Mouse (Mus musculus): ENCODE results near the gene Sec14l5. TPM values are rescaled to one million over a fixed set of nuclear protein-coding genes. Genes with fewer than 3 reads are reported as not detected.
A peak's percentile ranks its signal among the peaks of the same experiment; 100 is the strongest.
"Not testable (repeated sequence)": the region's sequence is repeated elsewhere in the genome, so short reads cannot be mapped to it uniquely, and the experiment has no call there.

Sec14l5 gene
- total RNA-seq, 2 experiments from 2014 or later = 0.36 to 0.41 TPM

DNA sequence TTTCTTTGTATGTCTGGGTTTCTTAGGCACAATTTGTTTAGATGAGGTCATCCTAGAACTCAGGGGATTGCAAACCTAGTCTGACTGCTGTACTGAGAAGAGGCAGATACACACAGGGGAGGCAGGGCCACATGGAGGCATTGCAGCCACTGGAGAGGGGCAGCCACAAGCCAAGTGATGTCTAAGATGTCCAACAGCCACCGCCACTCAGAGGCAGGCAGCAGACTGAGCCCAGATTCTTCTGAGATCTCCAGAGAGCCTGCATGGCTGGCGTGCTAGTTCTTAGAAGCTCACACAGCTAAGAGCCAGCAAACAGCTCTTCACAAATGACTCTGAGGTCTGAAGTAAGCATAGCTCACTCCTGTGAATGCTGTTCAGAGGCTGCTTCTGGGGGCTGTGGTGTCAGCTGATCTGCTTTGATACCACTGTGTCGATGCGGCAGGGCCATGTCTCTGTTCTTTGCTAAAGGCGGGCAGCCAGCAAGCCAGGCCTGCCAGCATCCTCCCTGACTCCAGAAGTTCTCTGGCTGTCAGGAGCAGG is 58.6 kb downstream of the Sec14l5 start:
- DNase-seq = peak in 1 of 2 experiments; percentile 27
- intact Hi-C loops (cut with DNase I) = no loop called here

GRCm38 (mm10) chr16:5206051-5206450 is 59.1 kb downstream of the Sec14l5 start:
- intact Hi-C loops (cut with DNase I) = no loop called here
- no peak for DNase-seq

DNA sequence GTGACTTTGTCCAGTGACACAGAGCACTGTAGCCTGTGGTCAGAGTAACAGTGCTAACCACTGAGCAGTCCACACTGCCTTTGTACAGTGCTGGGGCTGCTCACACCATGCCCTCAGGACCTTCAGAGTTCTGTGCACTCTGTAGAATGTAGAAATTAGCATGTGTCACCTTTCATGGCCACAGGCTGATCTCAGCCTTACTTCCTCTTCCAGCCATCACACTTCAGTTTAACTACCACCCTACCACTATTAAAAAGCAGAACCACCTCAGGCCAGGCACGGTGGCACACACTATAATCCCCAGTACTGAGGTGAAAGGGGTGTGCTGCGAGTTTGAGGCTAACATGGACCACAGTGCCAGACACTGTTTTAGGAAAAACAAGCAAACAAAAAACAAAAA is 63.5 kb downstream of the Sec14l5 start:
- intact Hi-C loops (cut with DNase I) = no loop called here
- DNase-seq = no peak

DNA sequence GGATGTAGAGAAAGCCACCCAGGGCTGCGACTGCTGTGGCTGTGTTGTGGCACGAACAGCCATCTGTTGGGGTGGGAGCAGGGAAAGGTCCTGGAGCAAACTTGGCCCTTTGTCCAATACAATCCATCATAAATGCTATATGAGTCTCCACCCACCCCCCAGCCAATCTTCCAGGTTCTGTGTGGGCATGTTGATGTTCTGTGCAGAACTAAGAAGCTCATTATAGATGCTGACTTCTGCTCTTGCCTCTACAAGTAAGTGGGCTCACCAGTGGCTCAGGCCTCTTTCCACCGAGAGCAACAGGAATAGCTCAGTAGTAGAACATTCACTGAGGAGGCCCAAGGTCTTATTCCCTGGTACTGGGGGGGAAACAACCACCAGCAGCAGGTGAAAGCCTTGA is 65.2 kb downstream of the Sec14l5 start:
- intact Hi-C loops (cut with DNase I) = no loop called here
- DNase-seq = no peak

DNA sequence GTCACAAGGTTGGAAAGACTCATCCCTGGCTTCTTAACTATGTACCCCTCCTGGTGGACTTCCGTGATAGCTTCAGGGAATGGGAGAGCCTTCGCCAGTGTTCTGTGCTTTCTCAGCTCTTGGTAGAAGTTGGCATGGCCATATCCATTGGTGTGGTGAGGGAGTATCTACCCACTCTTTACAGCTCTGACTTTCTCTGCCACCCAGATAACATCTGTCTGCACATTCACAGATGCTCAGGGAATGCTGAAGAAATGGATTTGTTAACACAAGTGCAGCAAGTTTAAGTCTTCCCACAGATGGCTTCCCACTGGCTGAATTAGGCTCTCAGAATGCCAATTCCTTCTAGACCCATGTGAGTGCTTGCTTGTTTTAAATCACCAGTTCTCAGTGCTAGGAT is 67.2 kb downstream of the Sec14l5 start:
- intact Hi-C loops (cut with DNase I) = no loop called here
- no peak for DNase-seq

GRCm38 (mm10) chr16:5216686-5217085 is 69.8 kb downstream of the Sec14l5 start:
- DNase-seq = peak in 1 of 2 experiments; percentile 15
- intact Hi-C loops (cut with DNase I) = no loop called here

DNA sequence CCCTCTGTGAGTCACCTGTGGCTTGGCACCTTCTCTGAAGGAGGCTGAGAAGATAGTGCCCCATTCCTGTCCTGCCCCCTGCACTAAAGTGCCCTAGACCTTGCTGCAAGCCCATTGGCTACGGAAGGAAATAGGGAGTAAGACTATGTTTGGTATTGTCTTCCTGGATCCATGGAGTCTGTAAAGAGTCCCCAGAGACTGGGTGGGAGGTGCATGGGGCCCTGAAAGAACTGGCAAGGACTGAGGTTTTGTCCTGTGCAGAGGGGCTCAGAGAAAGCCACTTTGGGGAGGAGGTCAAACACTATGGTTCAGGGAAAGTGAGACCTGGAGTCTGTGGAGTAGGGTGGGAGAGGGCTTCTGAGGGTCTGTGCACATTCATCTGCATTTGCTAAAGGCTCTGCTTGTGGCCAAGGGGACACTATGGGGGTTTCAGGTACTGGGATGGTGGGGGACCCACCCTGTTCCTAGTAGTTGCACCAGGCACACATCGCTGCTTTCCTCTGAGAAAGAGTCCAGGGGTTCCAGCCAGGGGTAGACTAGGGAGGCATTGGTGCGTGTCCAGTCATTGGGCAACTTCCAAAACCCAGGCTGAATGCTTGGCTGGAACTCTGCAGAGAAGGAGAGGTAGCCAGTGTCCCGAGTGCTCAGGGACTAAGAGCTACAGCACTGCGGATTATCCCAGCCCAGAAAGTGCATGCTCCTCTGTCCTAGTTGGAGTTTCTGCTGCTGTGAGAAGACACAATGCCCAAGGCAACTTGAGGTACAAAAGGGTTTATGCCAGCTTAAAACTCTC is 70.6 kb downstream of the Sec14l5 start:
- intact Hi-C loops (cut with DNase I) = no loop called here
- no peak for DNase-seq

DNA sequence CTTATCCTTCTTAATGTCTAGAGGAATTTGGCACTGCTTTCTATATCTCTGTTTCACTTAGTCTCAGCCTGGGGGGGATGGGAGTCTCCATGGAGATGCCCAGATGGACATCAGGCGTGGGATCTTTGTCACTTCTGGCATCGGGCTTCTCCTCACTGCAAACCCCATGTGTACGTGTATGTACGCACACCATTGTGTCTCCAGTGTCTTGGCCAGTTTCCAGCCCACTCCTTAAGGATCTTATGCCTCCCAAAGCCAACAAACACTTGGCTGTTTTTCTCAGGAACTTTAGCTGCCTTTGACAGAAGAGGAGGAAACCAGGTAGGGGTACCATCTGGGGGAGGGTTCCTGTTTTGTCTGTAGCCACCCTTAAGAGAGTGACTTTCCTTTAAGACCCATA is 74.5 kb downstream of the Sec14l5 start:
- DNase-seq = peak in 1 of 2 experiments; percentile 37
- intact Hi-C loops (cut with DNase I) = no loop called here

DNA sequence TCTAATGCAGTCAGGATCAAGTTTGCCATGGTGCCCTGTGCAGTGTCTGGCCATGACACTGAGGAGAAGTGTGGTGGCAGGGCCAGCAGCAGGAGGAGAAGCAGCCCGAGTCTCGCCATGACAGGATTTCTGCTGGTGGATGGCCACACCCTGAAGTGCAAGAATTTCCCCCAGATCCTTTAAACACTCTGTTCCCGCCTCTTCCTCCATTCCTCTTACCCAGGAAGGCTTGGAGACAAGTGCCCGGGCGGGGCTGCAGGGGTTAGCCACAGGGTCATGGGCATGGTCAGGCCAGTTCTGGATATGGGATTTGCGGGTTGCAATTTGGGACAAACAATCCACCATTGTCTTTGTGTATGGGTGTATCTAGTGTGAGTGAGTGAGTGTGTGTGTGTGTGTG is 75.2 kb downstream of the Sec14l5 start, which contains the start of gene AU021092:
Gene AU021092, minus strand, starts transcription at position 160 of the 400 bp plus-strand sequence.
- peak in 1 of 2 experiments; percentile 19 for DNase-seq
- intact Hi-C loops (cut with DNase I) = no loop called here

DNA sequence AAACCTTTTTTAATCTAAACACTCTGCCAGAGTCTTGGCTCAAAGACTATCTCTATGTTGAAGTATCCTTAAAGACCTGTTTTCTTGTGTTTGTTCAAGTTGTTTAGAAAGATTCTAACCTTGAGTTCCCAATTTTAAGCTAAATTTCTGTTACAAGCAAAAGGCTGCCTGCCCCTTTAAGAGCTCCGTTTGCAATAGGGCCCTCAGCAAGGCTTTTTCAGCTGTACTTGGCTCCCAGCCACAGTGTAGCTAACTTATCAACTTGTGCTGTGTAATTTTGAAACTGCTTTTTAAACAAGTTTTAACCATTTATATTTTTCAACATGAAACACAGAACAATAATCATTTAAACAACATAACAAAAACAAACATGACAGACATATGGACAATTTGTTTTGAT is 79.6 kb downstream of the Sec14l5 start:
- peak in 1 of 2 experiments; percentile 33 for DNase-seq
- intact Hi-C loops (cut with DNase I) = not testable (repeated sequence)

GRCm38 (mm10) chr16:5227501-5227900 is 80.6 kb downstream of the Sec14l5 start:
- intact Hi-C loops (cut with DNase I); DNase-seq: not testable (repeated sequence)

DNA sequence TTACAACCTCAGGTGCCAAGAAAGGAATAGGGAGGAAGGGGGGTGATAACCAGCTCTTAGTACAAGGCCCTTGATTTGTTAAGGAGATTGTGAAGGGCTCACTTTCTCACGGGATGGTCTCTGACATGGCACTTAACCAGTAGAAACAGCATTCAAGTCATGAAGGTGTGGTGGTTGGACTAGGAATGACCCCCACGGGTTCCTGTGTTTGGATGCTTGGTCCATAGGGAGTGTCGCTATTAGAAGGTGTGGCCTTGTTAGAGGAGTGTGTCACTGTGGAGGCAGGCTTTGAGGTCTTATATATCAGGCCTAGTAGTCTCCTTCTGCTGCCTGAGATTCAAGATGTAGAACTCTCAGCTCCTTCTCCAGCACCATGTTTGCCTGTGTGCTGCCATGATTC is 81.2 kb downstream of the Sec14l5 start:
- intact Hi-C loops (cut with DNase I) = not testable (repeated sequence)

DNA sequence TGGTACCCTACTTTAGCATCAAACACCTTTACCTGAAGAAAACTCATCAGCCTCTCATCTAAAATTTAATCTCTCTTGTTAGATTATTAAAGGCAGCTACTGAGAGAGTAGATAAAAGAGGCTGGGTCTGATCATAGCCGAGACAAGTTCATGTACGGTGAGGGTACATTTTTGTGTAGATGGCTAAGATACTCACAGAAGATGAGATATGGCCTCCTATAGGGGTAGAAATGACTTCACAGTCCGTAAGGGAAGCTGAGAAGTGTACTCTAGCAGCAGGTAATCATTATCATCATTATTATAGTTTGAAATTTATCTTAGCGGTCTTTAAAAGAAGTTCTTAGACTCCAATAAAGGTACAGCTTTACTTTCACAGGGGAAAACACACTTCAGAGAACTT is 86.1 kb downstream of the Sec14l5 start:
- DNase-seq = no peak
- intact Hi-C loops (cut with DNase I) = no loop called here

More for the DNA sequence above, 81.2 kb downstream of the Sec14l5 start:
- DNase-seq = not testable (repeated sequence)

- intact Hi-C loops (cut with DNase I) = no loop called here
- DNase-seq = peak; percentile 95 to 96
Measured at GRCm38 (mm10) chr16:5233418-5234313, 86.8 kb downstream of the Sec14l5 start, which contains the start of gene Alg1. Gene Alg1, plus strand, starts transcription at chr16:5233621.

Small RNA genes within 50 kb of the gene (microRNA-seq; reads per million reads assigned to microRNA genes)
- 0 reads per million in 2 experiments for gene Gm23689
- 0 reads per million in 2 experiments for gene Gm26095
- gene Mir6364 = 0 reads per million in 2 experiments

Other genes starting within 250 kb of the Sec14l5 start
- gene Nudt16l1, start 208.3 kb upstream of the Sec14l5 start, total RNA-seq (2021) = 10 to 100 TPM; 31.4 to 32.3 TPM
- 10 to 100 TPM; 15.3 to 16.3 TPM for gene Anks3, start 182.9 kb upstream of the Sec14l5 start, total RNA-seq (2021)
- gene Sept12, start 149.3 kb upstream of the Sec14l5 start, total RNA-seq (2021) = not detected
- not detected for gene Smim22, start 139.8 kb upstream of the Sec14l5 start, total RNA-seq (2021)
- gene Rogdi, start 133.6 kb upstream of the Sec14l5 start, total RNA-seq (2021) = 10 to 100 TPM; 22.8 to 24.8 TPM
- 10 to 100 TPM; 50.9 to 51.0 TPM for gene Glyr1, start 97.2 kb upstream of the Sec14l5 start, total RNA-seq (2021)
- 10 to 100 TPM; 32.9 to 34.6 TPM for gene Ubn1, start 97.1 kb upstream of the Sec14l5 start, total RNA-seq (2021)
- gene Ppl, start 14.7 kb upstream of the Sec14l5 start, total RNA-seq (2021) = 1 to 10 TPM; 3.3 to 3.9 TPM
- 10 to 100 TPM in 1 of 2 experiments, 1 to 10 TPM in 1; 8.8 to 10.4 TPM for gene Nagpa, start 56.9 kb downstream of the Sec14l5 start, total RNA-seq (2021)
- gene AU021092, start 75.2 kb downstream of the Sec14l5 start, total RNA-seq (2021) = 10 to 100 TPM; 29.1 to 31.6 TPM
- gene Alg1, start 86.5 kb downstream of the Sec14l5 start, total RNA-seq (2021) = 10 to 100 TPM; 14.8 to 15.3 TPM
- gene Eef2kmt, start 108.9 kb downstream of the Sec14l5 start, total RNA-seq (2021) = 1 to 10 TPM; 9.2 to 9.3 TPM